Mouse (Mus musculus): ENCODE measurements around the gene Slit1.

The Slit1 gene

GRCm38 (mm10) chr19:41597170-41597894 lies 146.1 kb downstream of the Slit1 start:
- DNase-seq (ENCODE audit: extremely low spot score), result no peak

- DNase-seq (ENCODE audit: extremely low spot score), result no peak
Observed at GRCm38 (mm10) chr19:41591808-41592207, 151.7 kb downstream of the Slit1 start.

GRCm38 (mm10) chr19:41589681-41590080 lies 153.8 kb downstream of the Slit1 start:
- DNase-seq (ENCODE audit: extremely low spot score), result no peak

GRCm38 (mm10) chr19:41589026-41589425 lies 154.4 kb downstream of the Slit1 start:
- DNase-seq (ENCODE audit: extremely low spot score), result no peak

- DNase-seq (ENCODE audit: extremely low spot score), result no peak
Observed at GRCm38 (mm10) chr19:41587431-41588222, 155.8 kb downstream of the Slit1 start.

- DNase-seq (ENCODE audit: extremely low spot score), result no peak
Observed at GRCm38 (mm10) chr19:41586752-41587151, 156.7 kb downstream of the Slit1 start.

- DNase-seq (ENCODE audit: extremely low spot score), result no peak
Observed at GRCm38 (mm10) chr19:41582918-41583514, 160.4 kb downstream of the Slit1 start.

GRCm38 (mm10) chr19:41581706-41582420 lies 161.6 kb downstream of the Slit1 start, which contains the start of gene Gm340:
Gene Gm340 (plus strand): TSS chr19:41582370.
- no peak for DNase-seq (ENCODE audit: extremely low spot score)

- no peak for DNase-seq (ENCODE audit: extremely low spot score)
Observed at GRCm38 (mm10) chr19:41579311-41579920, 164.0 kb downstream of the Slit1 start.

GRCm38 (mm10) chr19:41577576-41577975 lies 165.9 kb downstream of the Slit1 start:
- DNase-seq (ENCODE audit: extremely low spot score), result no peak

- no peak for DNase-seq (ENCODE audit: extremely low spot score)
Observed at GRCm38 (mm10) chr19:41573700-41574099, 169.8 kb downstream of the Slit1 start.

- no peak for DNase-seq (ENCODE audit: extremely low spot score)
Observed at GRCm38 (mm10) chr19:41568791-41569190, 174.7 kb downstream of the Slit1 start.

GRCm38 (mm10) chr19:41560856-41561255 lies 182.6 kb downstream of the Slit1 start:
- DNase-seq (ENCODE audit: extremely low spot score), result no peak

- DNase-seq (ENCODE audit: extremely low spot score), result no peak
Observed at GRCm38 (mm10) chr19:41558891-41559486, 184.5 kb downstream of the Slit1 start.

GRCm38 (mm10) chr19:41557491-41557890 lies 186.0 kb downstream of the Slit1 start:
- DNase-seq (ENCODE audit: extremely low spot score), result no peak

GRCm38 (mm10) chr19:41556981-41557380 lies 186.5 kb downstream of the Slit1 start:
- no peak for DNase-seq (ENCODE audit: extremely low spot score)

Measured in embryo, embryonic 9.5 days (tissue).